Mouse (Mus musculus): ENCODE data around the gene CK137956.

Gene CK137956

DNA sequence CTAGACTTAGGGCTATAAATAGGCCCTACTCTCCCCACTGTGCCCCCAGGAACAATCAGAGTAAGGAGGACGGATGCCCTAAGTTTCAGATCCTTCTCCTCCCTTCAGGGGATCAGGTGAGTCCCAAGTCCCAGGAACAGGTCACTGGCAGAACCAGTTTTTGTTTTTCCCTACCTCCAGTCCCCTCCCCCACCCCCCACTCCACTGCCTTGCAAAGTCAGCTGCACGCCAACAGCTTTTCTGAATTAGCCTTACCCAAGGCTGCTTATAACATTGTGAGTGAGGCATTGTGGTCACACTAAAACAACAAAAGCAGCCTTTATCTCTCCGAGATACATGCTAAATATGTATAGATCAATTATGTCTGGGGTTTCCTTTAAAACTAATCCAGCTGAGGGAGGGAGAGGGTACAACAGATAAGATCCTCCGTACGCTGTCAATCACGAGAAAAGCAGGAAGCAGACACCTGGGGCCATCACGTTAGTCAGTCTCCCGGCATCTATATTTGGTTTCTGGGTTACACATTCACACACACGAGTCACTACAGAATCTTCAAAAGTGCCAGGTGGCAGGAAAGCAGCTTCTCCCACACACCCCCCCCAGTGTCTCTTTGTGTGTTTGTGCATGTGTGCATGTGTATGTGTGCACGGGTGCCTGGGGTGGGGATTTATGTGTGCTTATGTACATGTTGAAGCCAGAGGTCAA, 17.6 kb downstream of the CK137956 start:
- ChIA-PET POLR2A (interaction anchor here in 1 of 4 experiments (0.6 kb wide), 1 partner anchor 39 kb away, joined by 3 read pairs; no protein-coding TSS in a partner anchor), CTCF (interaction anchor here in 1 of 4 experiments (0.7 kb wide), 1 partner anchor 112 kb away, joined by 4 read pairs; no protein-coding TSS in a partner anchor)

DNA sequence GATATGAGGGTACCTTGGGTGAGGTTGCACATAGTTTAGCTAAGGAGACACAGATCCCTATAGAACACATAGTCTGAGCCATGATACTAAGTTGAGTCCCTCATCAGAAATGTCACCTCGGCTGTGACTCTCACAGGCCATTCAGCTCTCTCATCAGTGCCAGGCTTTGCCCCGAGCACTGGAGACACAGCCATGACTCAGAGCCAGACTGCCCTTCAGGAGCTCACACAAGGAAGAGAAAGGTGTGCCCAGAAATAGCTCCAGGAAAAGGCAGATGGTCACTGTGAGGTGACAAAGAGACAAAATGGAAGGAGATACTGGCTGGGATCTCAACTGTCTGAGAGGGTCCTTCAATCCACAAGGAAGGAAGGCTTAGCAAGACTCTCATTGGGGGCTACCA, 23.1 kb downstream of the CK137956 start:
- ChIA-PET POLR2A (no interaction called here), CTCF (interaction anchor here in 1 of 4 experiments (0.6 kb wide), 1 partner anchor 12 kb away, joined by 3 read pairs; no protein-coding TSS in a partner anchor)

DNA sequence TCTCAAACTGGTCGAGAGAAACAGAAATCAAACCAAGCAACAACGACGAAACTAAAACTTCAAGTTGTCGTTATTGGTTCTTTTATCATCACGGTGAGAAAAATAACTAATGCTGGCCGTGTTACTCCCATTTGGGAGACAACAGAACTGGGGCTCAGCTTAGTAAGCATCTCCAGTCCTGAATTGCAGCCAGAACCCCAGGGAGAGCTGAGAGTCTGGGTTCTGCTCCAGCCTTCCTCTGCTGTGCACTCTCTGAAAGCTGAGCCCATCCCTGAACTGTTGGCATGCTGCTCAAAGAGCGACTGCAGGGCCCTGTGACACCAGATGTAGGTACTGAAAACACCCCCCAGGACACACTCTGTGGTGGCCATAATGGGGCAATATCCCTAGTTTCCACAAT, 33.3 kb downstream of the CK137956 start:
- CTCF ChIA-PET = no interaction called here
- POLR2A ChIA-PET = no interaction called here

DNA sequence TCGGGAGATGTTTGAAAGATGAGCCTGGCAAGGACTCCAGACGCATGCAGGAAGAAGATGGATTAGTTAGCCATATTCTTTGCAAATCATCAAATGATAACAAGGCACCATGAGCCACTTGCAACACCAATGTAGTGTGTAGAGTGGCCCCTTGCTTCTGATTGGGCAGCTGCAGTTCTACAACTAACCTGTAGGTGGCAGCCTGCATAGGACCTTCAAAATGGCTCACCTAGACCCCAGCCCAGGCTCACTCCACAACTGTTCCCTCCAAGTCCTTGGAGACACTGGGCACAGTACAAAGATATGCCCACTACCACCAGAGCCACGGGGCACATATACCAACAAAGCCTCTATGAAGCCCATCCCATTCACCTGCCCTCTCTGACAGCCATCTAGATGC, 35.4 kb downstream of the CK137956 start:
- ChIA-PET CTCF (interaction anchor here in 3 of 4 experiments (0.5 to 2.1 kb wide), 17 partner anchors 9 to 533 kb away, joined by 3 to 10 read pairs (median 3); partner anchors contain the start of gene CK137956 (in 1 of the 3)), POLR2A (interaction anchor here in 2 of 4 experiments (0.5 to 0.6 kb wide), 2 partner anchors 137 to 1337 kb away, joined by 3 read pairs; no protein-coding TSS in a partner anchor)

DNA sequence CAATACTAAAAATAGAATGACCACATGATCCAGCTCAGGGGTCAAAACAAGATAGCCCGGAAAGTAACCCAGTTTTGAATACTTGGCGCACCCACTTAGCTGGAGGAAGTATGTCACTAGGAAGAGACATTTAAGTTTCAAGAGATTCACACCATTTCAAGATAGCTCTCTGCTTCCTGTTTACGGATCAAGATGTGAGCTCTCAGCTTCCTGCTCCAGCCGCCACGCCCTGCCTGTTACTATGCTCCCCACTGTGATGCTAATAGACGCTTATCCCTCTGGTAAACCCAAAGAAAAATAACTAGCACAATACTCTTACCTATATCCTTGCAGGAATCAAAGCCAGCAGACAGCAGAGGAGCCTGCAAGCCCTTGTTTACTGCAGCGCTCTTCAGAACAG, 57.2 kb downstream of the CK137956 start:
- POLR2A ChIA-PET = no interaction called here

DNA sequence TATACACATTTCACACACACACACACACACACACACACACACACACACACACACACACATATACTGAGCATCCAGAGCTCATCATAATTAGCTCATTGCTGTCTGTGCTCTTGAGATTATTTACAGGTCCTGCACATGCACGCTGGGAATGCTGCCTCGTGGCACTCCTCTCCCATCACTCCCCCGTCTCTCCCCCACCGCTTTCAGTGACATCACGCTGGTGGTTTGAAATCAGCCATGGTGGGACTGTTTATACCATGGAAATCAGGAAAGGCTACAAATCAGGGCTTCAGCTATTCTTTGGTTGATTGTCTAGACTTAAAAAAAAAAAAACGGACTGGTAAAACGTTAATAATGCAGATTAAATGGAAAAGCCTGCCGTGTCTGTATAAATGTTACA, 63.6 kb downstream of the CK137956 start:
- ChIA-PET CTCF (interaction anchor here in 2 of 4 experiments (0.6 kb wide), 2 partner anchors 859 to 1428 kb away, joined by 3 to 4 read pairs; partner anchors contain the start of gene Rbbp4 (in 1 of the 2)), POLR2A (interaction anchor here in 2 of 4 experiments (0.6 to 0.7 kb wide), 2 partner anchors 748 to 1150 kb away, joined by 3 to 5 read pairs; no protein-coding TSS in a partner anchor)

More for the DNA sequence above, 57.2 kb downstream of the CK137956 start:
- CTCF ChIA-PET = interaction anchor here in 1 of 4 experiments (1.3 kb wide), 1 partner anchor 94 kb away, joined by 3 read pairs; no protein-coding TSS in a partner anchor

DNA sequence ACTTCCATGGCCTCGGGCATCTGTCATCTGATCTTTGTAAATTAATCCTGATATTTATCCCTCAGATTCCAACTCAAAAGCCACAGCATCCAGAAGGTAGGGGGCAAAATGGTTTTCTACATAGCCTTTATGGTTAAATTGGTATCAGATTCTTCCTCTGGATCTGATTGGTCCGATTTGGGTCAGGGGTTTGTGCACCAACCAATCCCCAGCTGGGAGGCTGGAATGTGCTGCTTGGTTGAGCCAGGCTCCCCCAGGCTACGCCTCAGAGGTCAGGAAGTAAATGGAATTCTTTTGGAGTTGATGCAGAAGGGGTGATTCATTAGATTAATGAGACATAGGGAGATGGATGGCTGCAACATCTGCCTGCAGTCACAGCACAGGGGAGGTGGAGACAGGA, 66.8 kb downstream of the CK137956 start:
- CTCF ChIA-PET = no interaction called here
- POLR2A ChIA-PET = interaction anchor here in 2 of 4 experiments (1.0 to 1.4 kb wide), 3 partner anchors 8 to 39 kb away, joined by 3 to 5 read pairs (median 4); no protein-coding TSS in a partner anchor

DNA sequence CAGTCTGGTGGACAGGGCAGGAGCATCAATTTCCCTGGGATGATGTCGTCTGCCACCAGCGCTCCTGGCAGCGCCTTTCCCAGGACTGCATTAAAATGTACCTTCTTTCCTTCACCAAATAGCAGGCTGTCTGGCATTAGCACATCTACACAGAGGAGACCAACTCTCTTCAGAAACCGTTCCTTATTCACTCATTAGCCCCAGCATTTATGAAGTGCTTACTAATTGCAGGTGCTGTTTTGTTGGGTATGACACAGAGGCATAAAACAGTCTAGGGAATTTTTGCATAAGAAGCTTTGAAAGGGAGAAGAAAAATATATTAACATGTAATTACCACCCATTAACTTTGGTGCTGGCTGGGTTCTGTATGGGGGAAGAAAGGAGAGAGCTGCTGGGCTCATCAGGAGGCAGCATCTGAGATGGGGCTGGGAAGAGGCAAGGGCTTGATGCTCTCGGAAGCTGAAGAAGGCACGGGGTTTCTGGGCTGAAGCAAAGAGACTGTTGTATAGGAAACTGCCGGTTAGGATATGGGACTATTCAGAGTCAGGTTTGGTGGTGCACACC, 69.8 kb downstream of the CK137956 start:
- CTCF ChIA-PET = no interaction called here
- POLR2A ChIA-PET = interaction anchor here in 1 of 4 experiments (0.7 kb wide), 1 partner anchor 40 kb away, joined by 3 read pairs; no protein-coding TSS in a partner anchor

DNA sequence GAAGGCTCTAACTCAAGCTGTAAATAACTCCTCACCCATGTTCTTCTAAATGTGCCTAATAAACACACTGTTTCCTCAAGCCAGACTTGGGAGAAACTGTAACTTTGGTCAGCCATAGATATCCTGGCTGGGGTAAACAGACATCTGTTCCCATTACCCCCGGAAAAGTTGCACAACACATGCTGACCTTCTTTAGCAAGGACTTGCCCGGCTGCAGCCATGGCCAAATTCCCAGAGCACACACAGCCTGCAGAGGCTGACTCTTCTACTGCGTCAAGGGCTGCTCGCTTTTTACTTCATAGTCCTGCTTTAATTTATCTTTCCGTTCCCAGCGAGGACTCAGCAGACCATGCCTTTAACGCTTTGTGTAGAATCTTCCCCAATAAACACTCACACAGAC, 81.7 kb downstream of the CK137956 start:
- POLR2A ChIA-PET = no interaction called here

DNA sequence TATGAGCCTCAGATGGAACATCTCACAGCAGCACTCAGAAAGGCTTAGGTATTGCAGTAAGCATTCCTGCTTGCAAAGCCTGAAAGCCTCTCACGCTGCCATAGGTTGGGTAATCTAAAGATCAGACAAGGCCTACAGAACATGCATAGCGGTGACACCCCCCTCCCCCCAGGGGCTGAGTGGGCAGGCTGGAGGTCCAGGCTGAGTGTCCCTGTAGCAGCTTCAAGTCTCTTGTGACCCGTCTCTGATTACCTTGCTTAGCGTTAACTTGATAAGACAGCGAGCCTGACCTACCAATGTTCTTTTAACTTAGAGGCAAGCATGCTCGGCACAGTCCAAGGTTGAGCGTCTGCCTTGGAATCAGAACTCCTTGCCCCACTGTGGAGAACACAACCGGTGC, 91.8 kb downstream of the CK137956 start:
- CTCF ChIA-PET = no interaction called here
- POLR2A ChIA-PET = no interaction called here

More for the DNA sequence above, 81.7 kb downstream of the CK137956 start:
- CTCF ChIA-PET = no interaction called here

Measured in embryonic stem cell, embryonic (primary cell).